Mouse (Mus musculus) bone marrow macrophage, adult 2 months (primary cell): ENCODE data around the gene Cnot4.

Source experiments
- CTCF ChIP-seq: IDR thresholded peaks from 2 replicates; pipeline ENCODE4 v1.5.1; 2012; ENCODE audit warnings: low read depth, mild to moderate bottlenecking, low read length, moderate library complexity
- POLR2A ChIP-seq: IDR thresholded peaks from 2 replicates; pipeline ENCODE4 v1.6.1; 2012; ENCODE audit warnings: mild to moderate bottlenecking, low read depth, low read length, borderline replicate concordance

DNA sequence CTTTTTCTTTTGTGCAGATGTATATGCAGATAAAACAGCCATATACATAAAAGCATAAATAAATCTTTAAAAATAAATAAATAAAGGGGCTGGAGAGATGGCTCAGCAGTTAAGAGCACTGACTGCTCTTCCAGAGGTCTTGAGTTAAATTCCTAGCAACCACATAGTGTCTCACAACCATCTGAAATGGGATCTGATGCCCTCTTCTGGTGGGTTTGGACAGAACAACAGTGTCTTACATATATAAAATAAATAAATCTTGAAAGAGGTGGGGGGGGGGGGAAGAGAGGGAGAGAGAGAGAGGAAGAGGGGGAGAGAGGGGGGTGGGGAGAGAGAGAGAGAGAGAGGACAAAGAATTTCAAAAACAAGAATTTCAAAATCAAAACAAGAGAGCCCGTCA, 6.8 kb upstream of the Cnot4 start:
- TF ChIP-seq CTCF = no peak
- no peak for TF ChIP-seq POLR2A
